Mouse (Mus musculus) spleen, embryonic (tissue): ENCODE measurements at regions not wholly inside any gene's neighbourhood (a gene's known extent, or its start where the extent isn't known, plus 50 kb on each side); places are given as distances from the start of the nearest gene placed in this dataset.

Experiments
- CTCF ChIA-PET: fragments of 350-600 bp; sonication (Branson Sonifier 250); formaldehyde crosslinking; loops from one replicate; lab custom pipeline; 2022; lab: Charles Lee

GRCm38 (mm10) chr5:9954652-9955051 lies 229.7 kb upstream of the Grm3 start:
- CTCF ChIA-PET, result no interaction called here

DNA sequence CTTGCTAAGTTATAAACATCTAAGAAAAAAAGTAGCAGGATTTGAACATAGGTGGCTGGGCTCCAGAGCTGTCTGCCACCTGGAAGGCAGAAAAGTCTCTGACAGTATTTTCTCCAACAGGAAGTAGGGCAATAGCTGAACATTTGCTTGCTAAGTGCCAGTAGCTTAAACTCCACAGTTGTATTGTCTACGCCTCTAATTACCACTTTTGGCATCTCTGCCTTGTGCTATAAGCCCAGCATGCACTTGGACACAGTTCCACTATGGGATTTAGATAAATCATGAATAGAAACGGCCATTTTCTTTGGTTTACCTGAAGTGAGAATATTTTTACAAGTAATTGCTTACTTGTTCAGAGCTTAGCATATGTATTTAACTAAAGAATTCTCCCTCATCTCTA lies 213.8 kb upstream of the Grm3 start:
- CTCF ChIA-PET, result no interaction called here

DNA sequence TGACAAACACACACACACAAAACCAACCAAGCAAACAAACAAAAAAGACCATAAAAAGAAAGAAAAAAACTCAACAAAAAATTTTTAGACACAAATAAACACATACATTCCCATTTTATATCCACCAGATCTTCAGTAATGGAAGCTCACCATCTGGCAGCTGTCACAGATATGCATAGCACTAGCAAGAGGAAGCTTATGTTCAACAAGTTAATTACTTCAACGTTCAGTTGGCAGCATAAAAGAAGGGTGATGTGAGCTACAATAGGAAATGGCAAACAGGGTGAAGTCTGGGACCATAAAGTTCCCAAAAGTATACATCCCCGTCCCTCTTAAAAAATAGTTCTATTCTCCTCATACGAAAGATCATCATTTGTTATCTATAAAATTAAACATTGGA lies 188.0 kb upstream of the Grm3 start:
- CTCF ChIA-PET, result no interaction called here

GRCm38 (mm10) chr5:9911783-9912182 lies 186.8 kb upstream of the Grm3 start:
- CTCF ChIA-PET, result no interaction called here

GRCm38 (mm10) chr5:9911089-9911473 lies 186.1 kb upstream of the Grm3 start:
- CTCF ChIA-PET, result no interaction called here

- CTCF ChIA-PET, result no interaction called here
Measured at GRCm38 (mm10) chr5:9910452-9911088, 185.6 kb upstream of the Grm3 start.

GRCm38 (mm10) chr5:9895297-9895696 lies 170.3 kb upstream of the Grm3 start:
- CTCF ChIA-PET, result no interaction called here

GRCm38 (mm10) chr5:9878063-9878462 lies 153.1 kb upstream of the Grm3 start:
- CTCF ChIA-PET, result no interaction called here

DNA sequence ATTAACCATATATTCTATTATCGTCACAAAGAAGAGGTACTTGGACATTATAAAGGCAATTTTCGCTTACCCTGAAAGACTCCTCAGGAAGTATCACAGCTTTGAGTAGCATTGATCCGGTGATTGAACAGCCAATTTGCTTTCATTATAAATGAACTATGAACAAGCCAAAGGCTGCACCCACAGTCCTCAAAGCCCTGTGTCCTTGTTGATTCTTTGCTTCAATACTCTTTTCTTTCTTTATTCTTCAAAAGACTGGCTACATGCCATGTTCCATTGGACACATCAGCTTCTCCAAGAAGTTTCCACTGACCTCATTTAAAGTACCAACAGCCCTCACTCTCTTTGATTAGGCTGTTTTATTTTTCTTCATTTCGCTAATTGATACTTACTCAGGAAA lies 144.1 kb upstream of the Grm3 start:
- CTCF ChIA-PET, result no interaction called here

- CTCF ChIA-PET, result no interaction called here
Measured at GRCm38 (mm10) chr5:9829750-9830149, 104.8 kb upstream of the Grm3 start.

DNA sequence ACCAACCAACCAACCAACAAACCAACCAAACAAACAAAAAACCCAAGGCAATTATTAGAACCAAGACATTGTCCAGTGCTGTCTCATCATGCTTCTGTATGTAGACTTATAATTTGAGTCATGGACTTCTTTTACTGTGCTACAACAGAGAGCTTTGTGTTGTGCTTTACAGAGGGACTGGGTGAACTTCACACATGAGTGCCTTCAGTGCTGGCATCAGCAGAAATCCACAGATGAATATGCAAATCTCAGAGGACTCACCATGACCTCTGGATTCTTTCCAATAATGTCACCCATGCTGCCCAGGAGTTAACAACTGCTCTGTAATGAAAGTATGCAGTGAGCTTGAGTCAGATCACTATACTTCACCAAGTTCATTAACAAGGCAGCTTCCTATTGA lies 76.7 kb upstream of the Grm3 start:
- CTCF ChIA-PET, result interaction anchor here (0.6 kb wide), 1 partner anchor 90 kb away, joined by 3 read pairs; no protein-coding TSS in a partner anchor

- CTCF ChIA-PET, result interaction anchor here (0.7 kb wide), 1 partner anchor 581 kb away, joined by 3 read pairs; no protein-coding TSS in a partner anchor
Measured at GRCm38 (mm10) chr5:9781107-9781506, 56.1 kb upstream of the Grm3 start.
